Mouse (Mus musculus): Measurements from ENCODE around the gene Havcr2.

DNA sequence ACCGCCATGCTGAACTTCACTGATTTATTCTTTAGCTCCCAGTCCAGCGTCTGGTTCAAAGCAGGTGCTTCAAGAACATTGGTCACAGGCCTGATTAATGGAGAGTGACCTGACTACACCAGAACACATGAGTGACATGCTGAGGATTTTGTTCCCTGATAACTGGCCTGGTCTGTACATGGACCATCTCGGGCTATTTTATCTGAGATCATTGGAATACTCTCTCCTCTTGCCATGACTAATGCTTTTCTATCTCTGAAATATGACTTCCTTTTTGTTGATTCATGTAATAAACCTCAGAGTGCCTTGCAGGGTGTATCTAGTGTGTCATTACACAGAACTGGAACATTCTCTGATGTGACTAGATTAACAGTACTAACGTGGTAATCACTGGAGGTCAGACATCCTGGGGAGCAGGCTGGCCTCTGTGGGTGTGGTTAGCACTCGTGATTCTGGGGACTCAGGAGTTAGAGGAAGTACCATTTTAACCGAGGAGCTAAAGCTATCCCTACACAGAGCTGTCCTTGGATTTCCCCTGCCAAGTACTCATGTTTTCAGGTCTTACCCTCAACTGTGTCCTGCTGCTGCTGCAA is at the start of gene Havcr2:
- TF ChIP-seq CTCF (IDR thresholded peaks at IDR 0.05) (no peak), EP300 (IDR thresholded peaks at IDR 0.05) (no peak)

Data from lung, postnatal 0 days (tissue).